Mouse (Mus musculus): ENCODE measurements at regions not wholly inside any gene's neighbourhood (a gene's known extent, or its start where the extent isn't known, plus 50 kb on each side); places are given as distances from the start of the nearest gene placed in this dataset.

- Histone ChIP-seq H3K36me3 (replicated peaks in 1 of 2; ENCODE audit: control insufficient read depth in 1 of 2, insufficient read depth in 1 of 2, low read length in 1 of 2) (no peaks in the 10 kb centered on the region), H3K79me2 (replicated peaks; ENCODE audit: control insufficient read depth, extremely low read depth, insufficient read depth, poor library complexity, severe bottlenecking) (no peaks in the 10 kb centered on the region), H3K4me1 (ENCODE audit: control insufficient read depth in 1 of 2, insufficient read depth in 2 of 2) (no peaks in the 10 kb centered on the region), H3K4me3 (replicated peaks in 1 of 3; ENCODE audit: low read depth in 2 of 3, low read length in 2 of 3, poor library complexity in 1 of 3) (no peak overlapping the region), H3K9ac (ENCODE audit: insufficient read depth, low read depth) (no peak overlapping the region), H3K27me3 (replicated peaks) (peaks cover 73% of the 10 kb centered on the region), H3K9me3 (replicated peaks; ENCODE audit: low read length) (peaks cover 3% of the 10 kb centered on the region), H3K4me2 (ENCODE audit: insufficient read depth, low read depth, poor library complexity, severe bottlenecking) (no peak overlapping the region), H3K27ac (ENCODE audit: insufficient read depth, low read depth) (no peak overlapping the region)
- dilution Hi-C loops (cut with MboI; ENCODE audit: extremely low pct_ligation_motif_present, extremely low pct_unique_long_range_greater_than_20kb, low sequenced_read_pairs) (no loop called here), in situ Hi-C loops (cut with MboI; ENCODE audit: low pct_ligation_motif_present, low pct_unique_long_range_greater_than_20kb, low sequenced_read_pairs) (no loop called here)
- no peak for DNase-seq (ENCODE audit: extremely low read depth)
- TF ChIP-seq USF1 (IDR thresholded peaks at IDR 0.05; ENCODE audit: low read depth, low read length) = no peak
- no peak for TF ChIP-seq EP300 (IDR thresholded peaks at IDR 0.05; ENCODE audit: low read length)
- TF ChIP-seq SIN3A (IDR thresholded peaks at IDR 0.05; ENCODE audit: low read length) = no peak
- TF ChIP-seq MAFK (IDR thresholded peaks at IDR 0.05; ENCODE audit: insufficient replicate concordance, low read length) = no peak
- no peak for TF ChIP-seq POLR2A (IDR thresholded peaks at IDR 0.05; ENCODE audit: low read depth, low read length)
- TF ChIP-seq E2F4 (IDR thresholded peaks at IDR 0.05; ENCODE audit: insufficient replicate concordance, low read depth, low read length) = no peak
- TF ChIP-seq CHD1 (IDR thresholded peaks at IDR 0.05; ENCODE audit: low read depth, low read length) = no peak
These were observed 297.6 kb upstream of the Rpl38 start for GRCm38 (mm10) chr11:114370708-114371107.

- Histone ChIP-seq H3K4me1 (ENCODE audit: control insufficient read depth in 1 of 2, insufficient read depth in 2 of 2) (no peaks in the 10 kb centered on the region), H3K27ac (ENCODE audit: insufficient read depth, low read depth) (no peak overlapping the region), H3K79me2 (replicated peaks; ENCODE audit: control insufficient read depth, extremely low read depth, insufficient read depth, poor library complexity, severe bottlenecking) (no peaks in the 10 kb centered on the region), H3K9ac (ENCODE audit: insufficient read depth, low read depth) (no peak overlapping the region), H3K36me3 (replicated peaks in 1 of 2; ENCODE audit: control insufficient read depth in 1 of 2, insufficient read depth in 1 of 2, low read length in 1 of 2) (no peaks in the 10 kb centered on the region), H3K27me3 (replicated peaks) (peaks cover 62% of the 10 kb centered on the region), H3K4me2 (ENCODE audit: insufficient read depth, low read depth, poor library complexity, severe bottlenecking) (no peak overlapping the region), H3K4me3 (replicated peaks in 1 of 3; ENCODE audit: low read depth in 2 of 3, low read length in 2 of 3, poor library complexity in 1 of 3) (no peak overlapping the region), H3K9me3 (replicated peaks; ENCODE audit: low read length) (peaks cover 8% of the 10 kb centered on the region)
- dilution Hi-C loops (cut with MboI; ENCODE audit: extremely low pct_ligation_motif_present, extremely low pct_unique_long_range_greater_than_20kb, low sequenced_read_pairs) = no loop called here
- in situ Hi-C loops (cut with MboI; ENCODE audit: low pct_ligation_motif_present, low pct_unique_long_range_greater_than_20kb, low sequenced_read_pairs) = no loop called here
- TF ChIP-seq E2F4 (IDR thresholded peaks at IDR 0.05; ENCODE audit: insufficient replicate concordance, low read depth, low read length) (no peak), MXI1 (IDR thresholded peaks at IDR 0.05; ENCODE audit: low read depth, low read length) (no peak), NELFE (IDR thresholded peaks at IDR 0.05; ENCODE audit: low read depth, low read length) (no peak), CTCF (conservative IDR thresholded peaks at IDR 0.05 in 1 of 2, IDR thresholded peaks at IDR 0.05 in 1 of 2; ENCODE audit: low read depth in 2 of 2, low read length in 2 of 2) (no peak), TBP (conservative IDR thresholded peaks at IDR 0.05; ENCODE audit: low read depth, low read length) (no peak), TCF12 (IDR thresholded peaks at IDR 0.05; ENCODE audit: low read depth, low read length) (no peak), GABPA (IDR thresholded peaks at IDR 0.05; ENCODE audit: insufficient replicate concordance, low read depth, low read length) (no peak), MEF2A (IDR thresholded peaks at IDR 0.05; ENCODE audit: borderline replicate concordance, low read depth, low read length) (no peak), HCFC1 (IDR thresholded peaks at IDR 0.05; ENCODE audit: low read depth, low read length) (no peak), MYC (IDR thresholded peaks at IDR 0.05; ENCODE audit: low read depth, low read length) (no peak), JUND (conservative IDR thresholded peaks at IDR 0.05; ENCODE audit: low read depth, low read length) (no peak), ETS1 (conservative IDR thresholded peaks at IDR 0.05; ENCODE audit: low read depth, low read length) (no peak), BHLHE40 (IDR thresholded peaks at IDR 0.05; ENCODE audit: low read depth, low read length) (no peak), MAZ (IDR thresholded peaks at IDR 0.05; ENCODE audit: low read depth, low read length) (no peak), ZC3H11A (IDR thresholded peaks at IDR 0.05; ENCODE audit: low read depth, low read length) (no peak), NRF1 (IDR thresholded peaks at IDR 0.05; ENCODE audit: low read depth, low read length) (no peak), USF2 (conservative IDR thresholded peaks at IDR 0.05; ENCODE audit: low read depth, low read length) (no peak), SIN3A (IDR thresholded peaks at IDR 0.05; ENCODE audit: low read length) (no peak), SMC3 (IDR thresholded peaks at IDR 0.05; ENCODE audit: low read depth, low read length) (no peak)
- DNase-seq (ENCODE audit: extremely low read depth) = no peak
These were observed 300.5 kb upstream of the Rpl38 start for GRCm38 (mm10) chr11:114367779-114368178.

Measured in CH12.LX (cell line).